Mouse (Mus musculus) CH12.LX (cell line): ENCODE data around the gene Ank3. TPM values are rescaled to one million over a fixed set of nuclear protein-coding genes. Genes with fewer than 3 reads are reported as not detected.

Experiments used
- DNase-seq: peaks from one replicate; pipeline ENCODE4 v3.0.0-alpha.2; 2013; ENCODE audit errors: extremely low read depth
- H3K27ac ChIP-seq: 2 replicates; pipeline ENCODE4 v1.5.1; 2012; ENCODE audit warnings: low read depth, mild to moderate bottlenecking, control low read depth, moderate library complexity; ENCODE audit not compliant: insufficient read depth
- H3K27me3 ChIP-seq: replicated peaks from 2 replicates; pipeline ENCODE3; 2012; ENCODE audit warnings: inconsistent platforms
- H3K36me3 ChIP-seq, 2 experiments: replicated peaks in 1 of 2; 2 replicates each; pipeline versions ENCODE3 to v1.6.1; 2012; ENCODE audit warnings: inconsistent platforms in 1 of 2, low read length in 1 of 2, mild to moderate bottlenecking in 1 of 2, mixed read lengths in 1 of 2, moderate library complexity in 1 of 2; ENCODE audit not compliant: control insufficient read depth in 1 of 2, insufficient read depth in 1 of 2
- H3K4me1 ChIP-seq, 2 experiments: 2 replicates each; pipeline ENCODE4 v1.6.1; 2012; ENCODE audit warnings: inconsistent platforms in 1 of 2, moderate library complexity in 1 of 2; ENCODE audit not compliant: insufficient read depth in 2 of 2, control insufficient read depth in 1 of 2
- H3K4me2 ChIP-seq: 2 replicates; pipeline ENCODE4 v1.6.1; 2012; ENCODE audit warnings: low read depth, mild to moderate bottlenecking, control low read depth; ENCODE audit not compliant: poor library complexity, insufficient read depth, severe bottlenecking
- H3K4me3 ChIP-seq, 3 experiments: fragments of 150-350 bp in 1 of 3; sonication (generic) in 1 of 3; replicated peaks in 1 of 3; 2 replicates each; pipeline versions ENCODE3 to v1.5.1; 2011 to 2012; ENCODE audit warnings: low read depth in 2 of 3, low read length in 2 of 3, mild to moderate bottlenecking in 2 of 3, moderate library complexity in 2 of 3, control low read depth in 1 of 3, improper control_type of control experiment in 1 of 3, inconsistent platforms in 1 of 3, mixed read lengths in 1 of 3; ENCODE audit not compliant: poor library complexity in 1 of 3
- H3K79me2 ChIP-seq: replicated peaks from 2 replicates; pipeline ENCODE4 v1.6.1; 2012; ENCODE audit warnings: mild to moderate bottlenecking, moderate library complexity; ENCODE audit not compliant: control insufficient read depth, poor library complexity, insufficient read depth, severe bottlenecking; ENCODE audit errors: extremely low read depth
- H3K9ac ChIP-seq: 2 replicates; pipeline ENCODE4 v1.6.1; 2012; ENCODE audit warnings: low read depth, mild to moderate bottlenecking, control low read depth, moderate library complexity; ENCODE audit not compliant: insufficient read depth
- H3K9me3 ChIP-seq: replicated peaks from 2 replicates; pipeline ENCODE3; 2012; ENCODE audit warnings: low read length, inconsistent platforms, mixed read lengths
- BHLHE40 ChIP-seq: IDR thresholded peaks from 2 replicates; pipeline ENCODE4 v1.6.1; 2011; ENCODE audit warnings: mild to moderate bottlenecking, low read depth, low read length, improper control_type of control experiment
- CHD2 ChIP-seq: IDR thresholded peaks from 2 replicates; pipeline ENCODE4 v1.6.1; 2011; ENCODE audit warnings: low read length, improper control_type of control experiment
- CTCF ChIP-seq, 2 experiments: IDR thresholded peaks in 1 of 2; conservative IDR thresholded peaks in 1 of 2; 2 replicates each; pipeline ENCODE4 v1.5.1; 2011 to 2012; ENCODE audit warnings: low read depth in 2 of 2, low read length in 2 of 2, improper control_type of control experiment in 1 of 2, inconsistent platforms in 1 of 2, mild to moderate bottlenecking in 1 of 2, moderate library complexity in 1 of 2
- GABPA ChIP-seq: IDR thresholded peaks from 2 replicates; pipeline ENCODE4 v1.6.1; 2012; ENCODE audit warnings: low read depth, low read length, improper control_type of control experiment, inconsistent platforms; ENCODE audit not compliant: insufficient replicate concordance
- IRF4 ChIP-seq: IDR thresholded peaks from 2 replicates; pipeline ENCODE4 v1.6.1; 2014; ENCODE audit warnings: low read depth, mild to moderate bottlenecking, inconsistent platforms, low read length, improper control_type of control experiment
- JUN ChIP-seq: IDR thresholded peaks from 2 replicates; pipeline ENCODE4 v1.6.1; 2011; ENCODE audit warnings: low read depth, mild to moderate bottlenecking, low read length, improper control_type of control experiment, moderate library complexity; ENCODE audit not compliant: insufficient read depth
- KAT2A ChIP-seq: IDR thresholded peaks from 2 replicates; pipeline ENCODE4 v1.6.1; 2012; ENCODE audit warnings: low read length, improper control_type of control experiment, inconsistent platforms; ENCODE audit not compliant: insufficient replicate concordance
- MAX ChIP-seq: IDR thresholded peaks from 2 replicates; pipeline ENCODE4 v1.6.1; 2011; ENCODE audit warnings: low read length, improper control_type of control experiment
- NELFE ChIP-seq: IDR thresholded peaks from 2 replicates; pipeline ENCODE4 v1.6.1; 2011; ENCODE audit warnings: low read depth, low read length, improper control_type of control experiment
- NRF1 ChIP-seq: IDR thresholded peaks from 2 replicates; pipeline ENCODE4 v1.6.1; 2014; ENCODE audit warnings: low read depth, mild to moderate bottlenecking, inconsistent platforms, low read length, improper control_type of control experiment, moderate library complexity
- POLR2A ChIP-seq: IDR thresholded peaks from 2 replicates; pipeline ENCODE4 v1.6.1; 2011; ENCODE audit warnings: low read depth, mild to moderate bottlenecking, improper control_type of control experiment, low read length
- RAD21 ChIP-seq: IDR thresholded peaks from 2 replicates; pipeline ENCODE4 v1.6.1; 2011; ENCODE audit warnings: low read depth, mild to moderate bottlenecking, low read length, improper control_type of control experiment, moderate library complexity
- USF2 ChIP-seq: conservative IDR thresholded peaks from 2 replicates; pipeline ENCODE4 v1.6.1; 2011; ENCODE audit warnings: low read depth, low read length, improper control_type of control experiment
- ZC3H11A ChIP-seq: IDR thresholded peaks from 2 replicates; pipeline ENCODE4 v1.6.1; 2012; ENCODE audit warnings: low read depth, mild to moderate bottlenecking, inconsistent platforms, low read length, improper control_type of control experiment
- ZKSCAN1 ChIP-seq: IDR thresholded peaks from 2 replicates; pipeline ENCODE4 v1.6.1; 2012; ENCODE audit warnings: low read depth, inconsistent platforms, low read length, improper control_type of control experiment, borderline replicate concordance
- ZMIZ1 ChIP-seq: IDR thresholded peaks from 2 replicates; pipeline ENCODE4 v1.6.1; 2012; ENCODE audit warnings: low read depth, mild to moderate bottlenecking, inconsistent platforms, low read length, improper control_type of control experiment
- ZNF384 ChIP-seq: IDR thresholded peaks from 2 replicates; pipeline ENCODE4 v1.6.1; 2012; ENCODE audit warnings: low read depth, low read length, improper control_type of control experiment, inconsistent platforms
- dilution Hi-C: fragments of 300-500 bp; cut with MboI; formaldehyde crosslinking; loops from 2 replicates; pipeline ENCODE4 v1.14.3; 2020; ENCODE audit warnings: low sequenced_read_pairs; ENCODE audit not compliant: extremely low pct_unique_long_range_greater_than_20kb, extremely low pct_ligation_motif_present
- in situ Hi-C: fragments of 300-500 bp; cut with MboI; formaldehyde crosslinking; loops from 3 replicates; pipeline ENCODE4 v1.14.3; 2019; ENCODE audit warnings: low sequenced_read_pairs, low pct_ligation_motif_present, low pct_unique_long_range_greater_than_20kb, mixed read lengths
- polyA plus RNA-seq: library from polyadenylated mRNA; unstranded; fragments of >175 nt; gene quantifications from 2 replicates; pipeline ENCODE4 v1.2.1, GENCODE M21; 2012; ENCODE audit warnings: low read depth; ENCODE audit not compliant: insufficient read length
- total RNA-seq, 2 experiments: library from RNA; depleted of rRNA; stranded (reverse); fragments of 300-350 nt in 1 of 2; fragments of >200 nt in 1 of 2; gene quantifications; 2 replicates each; pipeline ENCODE4 v1.2.3; 2012 to 2014

Gene Ank3
- total and polyA plus RNA-seq, 3 experiments: 4.7 to 8.3 (median 6.2) TPM

- Histone ChIP-seq H3K9ac (no peak overlapping the region), H3K27ac (no peak overlapping the region), H3K27me3 (no peaks in the 10 kb centered on the region), H3K4me1 (peaks cover 3 to 6% of the 10 kb centered on the region in 2 experiments; a peak in 3 of 4 replicates), H3K4me2 (no peak overlapping the region), H3K4me3 (no peak overlapping the region), H3K9me3 (no peaks in the 10 kb centered on the region), H3K36me3 (no peaks in the 10 kb centered on the region), H3K79me2 (no peaks in the 10 kb centered on the region)
- no peak for DNase-seq
- in situ Hi-C loops (loop anchor here (10.0 to 25.0 kb wide), 2 partner anchors 122 to 349 kb away; no protein-coding TSS in a partner anchor), dilution Hi-C loops (no loop called here)
- no peak for TF ChIP-seq NELFE
Measured at GRCm38 (mm10) chr10:69786220-69786993, 387.8 kb downstream of the Ank3 start.

GRCm38 (mm10) chr10:69787379-69787778, 388.8 kb downstream of the Ank3 start:
- Histone ChIP-seq H3K36me3 (no peaks in the 10 kb centered on the region), H3K27me3 (no peaks in the 10 kb centered on the region), H3K4me1 (no peaks in the 10 kb centered on the region), H3K9me3 (no peaks in the 10 kb centered on the region), H3K79me2 (no peaks in the 10 kb centered on the region), H3K9ac (no peak overlapping the region), H3K4me3 (no peak overlapping the region), H3K27ac (no peak overlapping the region), H3K4me2 (no peak overlapping the region)
- no peak for DNase-seq
- in situ Hi-C loops (loop anchor here (10.0 to 25.0 kb wide), 2 partner anchors 123 to 350 kb away; no protein-coding TSS in a partner anchor), dilution Hi-C loops (no loop called here)
- TF ChIP-seq GABPA: no peak
- TF ChIP-seq CHD2: no peak
- TF ChIP-seq NRF1: no peak
- TF ChIP-seq ZKSCAN1: no peak
- no peak for TF ChIP-seq USF2
- TF ChIP-seq ZMIZ1: no peak
- TF ChIP-seq NELFE: no peak
- no peak for TF ChIP-seq RAD21
- no peak for TF ChIP-seq CTCF (conservative IDR thresholded peaks at IDR 0.05 in 1 of 2, IDR thresholded peaks at IDR 0.05 in 1 of 2; ENCODE audit: low read depth in 2 of 2, low read length in 2 of 2)
- no peak for TF ChIP-seq ZNF384
- no peak for TF ChIP-seq POLR2A
- TF ChIP-seq BHLHE40: no peak
- TF ChIP-seq JUN: no peak
- TF ChIP-seq ZC3H11A: no peak
- TF ChIP-seq KAT2A: no peak
- TF ChIP-seq IRF4: no peak
- no peak for TF ChIP-seq MAX
